Mouse (Mus musculus): Measurements from ENCODE around the gene Rsad1. TPM values are rescaled to one million over a fixed set of nuclear protein-coding genes. Genes with fewer than 3 reads are reported as not detected.

Rsad1 gene
- polyA plus RNA-seq, 1 experiment = 16.9 TPM

GRCm38 (mm10) chr11:94538733-94539292 lies 10.2 kb downstream of the Rsad1 start:
- Histone ChIP-seq H3K4me1 (ENCODE audit: control insufficient read depth, insufficient read depth, low read length) (no peaks in the 10 kb centered on the region), H3K4me3 (ENCODE audit: insufficient read depth, low read length) (no peak overlapping the region), H3K27ac (ENCODE audit: insufficient read depth, low read length) (no peak overlapping the region)
- TF ChIP-seq CTCF (IDR thresholded peaks at IDR 0.05; ENCODE audit: extremely low read depth, insufficient read depth, low read length) (no peak), POLR2A (IDR thresholded peaks at IDR 0.05; ENCODE audit: extremely low read depth, insufficient read depth, low read length) (no peak)

- Histone ChIP-seq H3K27ac (ENCODE audit: insufficient read depth, low read length) (no peak overlapping the region), H3K4me1 (ENCODE audit: control insufficient read depth, insufficient read depth, low read length) (no peaks in the 10 kb centered on the region), H3K4me3 (ENCODE audit: insufficient read depth, low read length) (no peak overlapping the region)
- no peak for TF ChIP-seq CTCF (IDR thresholded peaks at IDR 0.05; ENCODE audit: extremely low read depth, insufficient read depth, low read length)
- no peak for TF ChIP-seq POLR2A (IDR thresholded peaks at IDR 0.05; ENCODE audit: extremely low read depth, insufficient read depth, low read length)
Observed at GRCm38 (mm10) chr11:94533171-94533570, 15.9 kb downstream of the Rsad1 start.

GRCm38 (mm10) chr11:94528879-94529278 lies 20.2 kb downstream of the Rsad1 start:
- H3K4me3 ChIP-seq (ENCODE audit: insufficient read depth, low read length) = no peak overlapping the region
- TF ChIP-seq CTCF (IDR thresholded peaks at IDR 0.05; ENCODE audit: extremely low read depth, insufficient read depth, low read length) = no peak
- no peak for TF ChIP-seq POLR2A (IDR thresholded peaks at IDR 0.05; ENCODE audit: extremely low read depth, insufficient read depth, low read length)
- no peaks in the 10 kb centered on the region for H3K4me1 ChIP-seq (ENCODE audit: control insufficient read depth, insufficient read depth, low read length)
- no peak overlapping the region for H3K27ac ChIP-seq (ENCODE audit: insufficient read depth, low read length)

GRCm38 (mm10) chr11:94526171-94526879 lies 22.7 kb downstream of the Rsad1 start:
- Histone ChIP-seq H3K4me3 (ENCODE audit: insufficient read depth, low read length) (no peak overlapping the region), H3K4me1 (ENCODE audit: control insufficient read depth, insufficient read depth, low read length) (no peaks in the 10 kb centered on the region), H3K27ac (ENCODE audit: insufficient read depth, low read length) (no peak overlapping the region)
- TF ChIP-seq CTCF (IDR thresholded peaks at IDR 0.05; ENCODE audit: extremely low read depth, insufficient read depth, low read length) = no peak
- TF ChIP-seq POLR2A (IDR thresholded peaks at IDR 0.05; ENCODE audit: extremely low read depth, insufficient read depth, low read length) = no peak

- H3K27ac ChIP-seq (ENCODE audit: insufficient read depth, low read length) = no peak within 1 kb of the TSS
- TF ChIP-seq CTCF (IDR thresholded peaks at IDR 0.05; ENCODE audit: extremely low read depth, insufficient read depth, low read length) = no peak
- 0 out of 2 replicates have a peak, but pooled peaks have one; percentile 5 for TF ChIP-seq POLR2A (IDR thresholded peaks at IDR 0.05; ENCODE audit: extremely low read depth, insufficient read depth, low read length)
- H3K4me1 ChIP-seq (ENCODE audit: control insufficient read depth, insufficient read depth, low read length) = no peaks in the 10 kb centered on the region
- H3K4me3 ChIP-seq (ENCODE audit: insufficient read depth, low read length) = peak within 1 kb of the TSS; percentile 55
Observed at GRCm38 (mm10) chr11:94521219-94521843, 27.7 kb downstream of the Rsad1 start, which contains the start of gene Mycbpap. Gene Mycbpap, minus strand, starts transcription at chr11:94521742.

GRCm38 (mm10) chr11:94513452-94513851 lies 35.6 kb downstream of the Rsad1 start:
- Histone ChIP-seq H3K4me1 (ENCODE audit: control insufficient read depth, insufficient read depth, low read length) (no peaks in the 10 kb centered on the region), H3K27ac (ENCODE audit: insufficient read depth, low read length) (no peak overlapping the region), H3K4me3 (ENCODE audit: insufficient read depth, low read length) (no peak overlapping the region)
- TF ChIP-seq CTCF (IDR thresholded peaks at IDR 0.05; ENCODE audit: extremely low read depth, insufficient read depth, low read length) = no peak
- TF ChIP-seq POLR2A (IDR thresholded peaks at IDR 0.05; ENCODE audit: extremely low read depth, insufficient read depth, low read length) = no peak

GRCm38 (mm10) chr11:94508976-94509375 lies 40.1 kb downstream of the Rsad1 start:
- Histone ChIP-seq H3K4me1 (ENCODE audit: control insufficient read depth, insufficient read depth, low read length) (no peaks in the 10 kb centered on the region), H3K27ac (ENCODE audit: insufficient read depth, low read length) (no peak overlapping the region), H3K4me3 (ENCODE audit: insufficient read depth, low read length) (no peak overlapping the region)
- TF ChIP-seq POLR2A (IDR thresholded peaks at IDR 0.05; ENCODE audit: extremely low read depth, insufficient read depth, low read length) = no peak
- TF ChIP-seq CTCF (IDR thresholded peaks at IDR 0.05; ENCODE audit: extremely low read depth, insufficient read depth, low read length) = no peak

- no peak overlapping the region for H3K4me3 ChIP-seq (ENCODE audit: insufficient read depth, low read length)
- H3K27ac ChIP-seq (ENCODE audit: insufficient read depth, low read length) = no peak overlapping the region
- TF ChIP-seq POLR2A (IDR thresholded peaks at IDR 0.05; ENCODE audit: extremely low read depth, insufficient read depth, low read length) (no peak), CTCF (IDR thresholded peaks at IDR 0.05; ENCODE audit: extremely low read depth, insufficient read depth, low read length) (no peak)
- no peaks in the 10 kb centered on the region; the same call in 1 of the 2 replicates for H3K4me1 ChIP-seq (ENCODE audit: control insufficient read depth, insufficient read depth, low read length)
Observed at GRCm38 (mm10) chr11:94501482-94501881, 47.6 kb downstream of the Rsad1 start.

GRCm38 (mm10) chr11:94500362-94500761 lies 48.7 kb downstream of the Rsad1 start:
- Histone ChIP-seq H3K4me1 (ENCODE audit: control insufficient read depth, insufficient read depth, low read length) (no peaks in the 10 kb centered on the region; the same call in 1 of the 2 replicates), H3K4me3 (ENCODE audit: insufficient read depth, low read length) (no peak overlapping the region), H3K27ac (ENCODE audit: insufficient read depth, low read length) (no peak overlapping the region)
- TF ChIP-seq CTCF (IDR thresholded peaks at IDR 0.05; ENCODE audit: extremely low read depth, insufficient read depth, low read length) (no peak), POLR2A (IDR thresholded peaks at IDR 0.05; ENCODE audit: extremely low read depth, insufficient read depth, low read length) (no peak)
